Mouse (Mus musculus) gastrocnemius, postnatal 25 days (tissue): ENCODE results near the gene Tcp1. TPM values are rescaled to one million over a fixed set of nuclear protein-coding genes. Genes with fewer than 3 reads are reported as not detected.
"Not testable (repeated sequence)": the region's sequence is repeated elsewhere in the genome, so short reads cannot be mapped to it uniquely, and the experiment has no call there.

Experiments used
- DNase-seq: peaks from one replicate; pipeline ENCODE4 v3.0.0; 2022
- long read RNA-seq, 2 experiments: library from polyadenylated mRNA; stranded (forward); transcript quantifications; one replicate each; pipeline ENCODE4 v2.0.0; 2021
- total RNA-seq, 2 experiments: library from RNA; stranded (reverse); gene quantifications; 1 replicate in 1 of 2; 2 replicates in 1 of 2; pipeline ENCODE4 v1.2.3; 2021

Tcp1 gene
- 100 to 1,000 TPM; 159 to 178 TPM for total RNA-seq
- long read RNA-seq, experiment 1, transcript Tcp1-207 (3 exons, 614 nt): minor isoform, 5 of 199 reads
- long read RNA-seq, experiment 1, transcript Tcp1-209 (12 exons, 2,446 nt): major isoform, 127 of 199 reads
- long read RNA-seq, experiment 1, partial matches to known transcripts: 62 of 199 reads
- long read RNA-seq, experiment 1, other reads (novel, unspliced or antisense): 3 of 199 reads
- long read RNA-seq, experiment 2, transcript Tcp1-209 (12 exons, 2,446 nt): major isoform, 163 of 209 reads
- long read RNA-seq, experiment 2, partial matches to known transcripts: 38 of 209 reads
- long read RNA-seq, experiment 2, other reads (novel, unspliced or antisense): 4 of 209 reads

DNA sequence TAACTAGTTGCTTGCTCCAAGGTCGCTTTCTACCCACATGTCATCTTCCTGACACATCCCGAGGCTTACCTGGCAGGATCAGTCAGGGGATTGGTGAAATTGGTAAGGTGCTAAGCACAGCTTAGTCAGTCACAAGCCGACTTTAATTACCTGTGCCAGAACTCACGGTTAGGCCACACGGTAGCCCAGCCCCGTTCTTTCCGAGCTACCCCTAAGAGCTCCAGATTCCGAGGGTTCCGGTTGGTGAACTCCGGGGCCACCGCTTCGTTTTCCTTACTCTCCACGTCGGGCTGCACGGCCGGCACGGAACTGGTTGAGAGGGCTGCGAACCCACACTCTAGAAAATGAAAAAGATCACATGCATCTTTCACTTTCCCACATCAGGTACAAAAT, at the start of gene Tcp1:
Gene Tcp1, plus strand, starts transcription at position 214 of the 393 bp plus-strand sequence.
- DNase-seq: no peak

DNA sequence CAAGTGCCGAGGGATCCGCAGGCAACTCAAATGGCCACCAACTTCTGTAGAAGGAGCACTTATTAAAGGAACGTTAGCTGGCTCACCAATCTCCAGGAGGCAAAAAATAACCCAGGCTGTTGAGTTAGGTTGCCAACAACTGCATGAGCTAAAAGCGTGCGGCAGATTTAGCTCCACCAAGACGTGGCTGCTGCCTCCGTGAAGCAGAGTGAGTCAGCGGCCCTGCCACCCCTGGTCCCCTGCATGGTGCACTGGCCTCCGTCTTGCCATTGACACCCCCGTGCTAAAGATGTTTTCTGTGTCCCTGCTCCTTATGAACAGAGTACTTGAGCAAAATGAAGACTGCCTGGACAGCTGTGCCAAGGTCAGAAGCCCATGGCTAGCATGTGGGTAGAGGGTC, 48.6 kb upstream of the Tcp1 start:
- peak; percentile 36 for DNase-seq

DNA sequence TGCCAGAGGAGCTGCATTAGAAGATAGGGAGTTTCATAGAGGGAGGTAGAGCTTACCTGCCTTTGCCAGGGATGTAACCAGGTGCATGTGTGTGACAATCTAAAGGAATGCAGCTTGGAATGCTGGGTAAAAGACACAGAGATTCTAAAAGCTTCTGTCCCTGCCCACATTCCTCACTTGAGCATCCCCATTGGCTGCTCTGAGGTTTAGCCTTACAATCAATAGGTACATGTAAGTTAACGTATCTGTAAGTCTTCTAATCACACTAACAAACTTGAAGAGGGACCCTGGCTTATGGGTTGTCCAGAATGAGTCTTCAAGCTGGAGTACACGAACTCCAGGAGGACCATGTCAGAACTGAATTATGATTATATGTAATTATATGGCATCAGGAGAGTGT, 47.5 kb upstream of the Tcp1 start, which contains the start of gene Mas1:
Gene Mas1, minus strand, starts transcription at position 101 of the 400 bp plus-strand sequence.
- no peak for DNase-seq

DNA sequence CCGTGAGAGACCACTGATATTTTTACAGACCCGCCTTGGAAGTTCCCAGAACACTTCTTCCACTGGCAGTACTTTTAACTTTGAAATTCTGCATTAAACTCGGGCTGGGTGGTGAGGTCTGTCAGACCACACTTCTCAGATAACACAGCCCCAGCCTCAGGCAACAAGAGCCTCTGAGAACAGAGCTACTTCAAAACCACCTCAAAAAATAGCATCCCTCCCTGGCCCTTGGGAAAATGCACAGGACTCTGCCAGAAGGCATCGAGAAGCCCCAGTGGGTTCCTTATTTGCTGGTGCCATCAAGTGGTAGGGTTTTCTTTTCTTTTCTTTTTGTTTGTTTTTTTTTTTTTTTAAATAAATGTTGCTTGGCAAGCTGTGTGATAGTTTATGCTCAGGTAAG, 46.9 kb upstream of the Tcp1 start:
- DNase-seq: no peak

DNA sequence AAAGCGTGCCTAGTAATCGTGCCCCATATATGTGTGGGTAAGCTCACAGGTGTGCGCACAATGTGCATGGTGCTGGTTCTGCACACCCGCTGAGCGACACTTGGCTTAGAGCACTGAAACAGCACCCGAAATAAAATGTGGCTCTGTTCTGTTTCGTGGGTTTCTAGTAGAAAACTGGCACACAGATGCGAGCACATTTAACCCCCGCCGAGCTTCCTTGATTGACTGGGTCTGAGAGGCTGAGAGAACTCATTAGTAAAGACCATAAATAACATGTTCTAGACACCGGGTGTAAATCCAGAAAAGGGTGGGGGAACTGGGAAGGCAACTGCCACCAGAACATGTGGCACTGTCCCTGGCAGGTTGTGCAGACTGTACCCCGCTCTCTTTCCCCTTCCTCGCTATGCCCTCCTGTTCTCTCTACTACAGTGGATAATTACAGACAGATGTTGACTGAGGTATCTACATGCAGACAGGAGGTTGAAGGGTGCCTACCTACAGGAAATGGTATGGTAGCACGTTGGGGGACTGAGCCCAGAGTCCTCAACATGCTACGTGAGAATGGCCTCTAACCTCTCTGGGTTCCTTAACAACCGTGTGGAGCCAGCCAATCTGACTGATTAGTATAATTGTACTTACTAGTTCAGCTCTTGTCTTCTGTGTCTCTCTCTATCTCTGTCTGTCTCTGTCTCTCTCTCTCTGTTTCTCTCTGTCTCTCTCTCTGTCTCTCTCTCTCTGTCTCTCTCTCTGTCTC, 43.0 kb upstream of the Tcp1 start:
- DNase-seq: no peak

DNA sequence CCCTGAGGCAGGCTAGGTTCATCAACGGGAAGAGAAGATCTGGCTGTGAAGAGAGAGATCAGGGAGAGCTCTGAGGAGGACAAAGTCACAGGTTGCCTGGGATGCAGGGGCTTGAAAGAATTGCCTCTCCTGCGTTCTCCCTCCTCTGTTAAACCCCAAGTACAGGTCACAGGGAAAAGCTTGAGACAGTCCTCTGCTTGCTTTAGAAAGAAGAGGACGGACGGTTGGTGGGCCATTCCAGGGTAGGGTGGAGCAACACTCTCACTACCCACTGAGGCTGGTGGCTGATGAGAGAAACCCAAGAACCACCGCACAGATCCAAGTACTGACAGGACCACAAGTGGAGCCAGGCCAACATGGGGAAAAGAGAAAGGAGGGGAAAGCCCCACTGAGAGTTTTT, 39.8 kb upstream of the Tcp1 start, which contains the start of gene Mrgprh:
Gene Mrgprh, plus strand, starts transcription at position 301 of the 400 bp plus-strand sequence.
- DNase-seq: no peak

DNA sequence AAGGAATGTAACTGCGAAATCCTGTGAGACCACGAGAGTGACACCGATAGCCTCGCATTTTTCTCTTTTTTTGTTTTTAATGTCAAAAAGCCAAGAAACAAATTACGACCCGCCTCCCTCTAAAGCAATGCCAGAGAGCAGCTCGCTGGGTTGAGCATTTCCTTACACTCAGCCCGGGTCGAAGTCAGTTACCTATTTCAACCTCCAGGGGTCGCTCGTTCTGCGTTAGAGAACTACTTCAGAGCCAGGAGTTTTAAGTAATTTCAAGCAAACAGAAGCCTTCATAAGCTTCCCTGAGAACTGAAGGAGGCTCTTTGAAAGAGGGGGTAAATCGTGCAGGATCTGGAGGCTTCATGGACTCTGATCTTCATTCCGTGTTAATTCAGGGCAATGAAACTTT, 35.3 kb upstream of the Tcp1 start:
- peak; percentile 51 for DNase-seq

DNA sequence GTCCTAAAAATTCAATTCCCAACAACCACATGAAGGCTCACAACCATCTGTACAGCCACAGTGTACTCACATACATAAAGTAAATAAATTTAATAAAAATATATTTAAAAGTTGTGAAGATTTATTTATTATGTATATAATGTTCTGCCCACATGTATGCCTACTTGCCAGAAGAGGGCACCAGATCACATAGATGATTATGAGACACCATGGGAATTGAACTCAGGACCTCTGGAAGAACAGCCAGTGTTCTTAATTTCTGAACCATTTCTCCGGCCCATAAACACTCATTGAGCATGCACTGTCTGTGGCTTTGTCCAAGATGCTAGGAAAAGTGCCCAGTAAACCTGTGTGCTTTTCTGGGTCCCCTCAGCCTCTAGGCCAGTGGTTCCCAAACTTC, 34.3 kb upstream of the Tcp1 start:
- DNase-seq: no peak

DNA sequence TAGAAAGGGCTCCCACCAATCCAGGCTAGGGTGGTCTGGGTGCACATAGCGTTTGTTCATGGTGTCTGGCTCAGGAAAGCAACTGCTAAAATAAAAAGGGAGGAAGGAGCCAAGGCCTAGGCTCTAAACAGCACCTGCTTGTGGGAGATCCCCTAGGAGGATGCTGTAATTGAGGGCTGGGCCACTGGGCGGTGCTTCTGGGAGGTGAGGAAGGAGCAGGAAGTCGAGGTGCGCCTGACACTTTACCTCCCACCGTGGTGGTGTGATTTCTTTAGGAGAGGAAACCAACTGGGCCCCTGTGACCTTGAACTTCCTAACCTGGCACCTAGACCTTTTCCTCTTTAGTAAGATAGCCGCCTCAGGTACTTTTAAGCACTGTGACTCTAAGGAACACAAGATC, 28.9 kb upstream of the Tcp1 start:
- DNase-seq: no peak

DNA sequence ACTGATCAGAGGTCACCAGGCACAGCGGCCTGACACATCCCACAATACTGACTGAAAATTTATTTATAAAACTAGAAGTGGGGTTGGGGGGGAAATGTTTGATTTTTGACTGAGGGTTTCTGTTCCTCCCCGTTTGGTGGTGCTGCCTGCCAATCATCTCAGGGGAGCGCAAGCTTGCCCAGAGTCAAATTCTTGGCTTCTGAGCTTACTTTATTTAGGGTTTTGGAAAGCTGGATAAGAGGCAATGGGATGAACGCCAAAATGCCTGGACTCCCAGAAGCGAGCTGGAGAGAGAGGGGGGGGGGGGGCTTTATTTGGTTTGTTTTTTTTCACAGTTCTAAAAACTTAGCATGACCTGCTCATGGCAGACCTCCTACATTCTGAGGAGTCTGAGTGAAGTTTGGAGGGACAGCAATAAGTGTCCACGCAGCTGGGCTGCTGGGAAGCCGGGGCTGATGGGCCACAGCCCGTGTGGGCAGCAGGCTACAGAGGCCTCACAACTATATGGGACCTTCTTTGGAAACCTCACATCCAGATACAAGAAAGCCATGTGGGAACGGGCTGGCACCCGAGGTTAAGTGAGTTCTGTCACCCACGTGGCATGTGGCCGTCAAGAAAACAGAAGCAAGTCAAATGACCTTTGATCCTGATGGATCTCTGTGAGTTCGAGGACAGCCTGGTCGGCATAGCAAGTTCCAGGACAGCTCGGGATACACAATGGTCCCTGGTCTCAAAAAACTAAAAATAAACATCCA, 28.3 kb upstream of the Tcp1 start:
- DNase-seq: no peak

DNA sequence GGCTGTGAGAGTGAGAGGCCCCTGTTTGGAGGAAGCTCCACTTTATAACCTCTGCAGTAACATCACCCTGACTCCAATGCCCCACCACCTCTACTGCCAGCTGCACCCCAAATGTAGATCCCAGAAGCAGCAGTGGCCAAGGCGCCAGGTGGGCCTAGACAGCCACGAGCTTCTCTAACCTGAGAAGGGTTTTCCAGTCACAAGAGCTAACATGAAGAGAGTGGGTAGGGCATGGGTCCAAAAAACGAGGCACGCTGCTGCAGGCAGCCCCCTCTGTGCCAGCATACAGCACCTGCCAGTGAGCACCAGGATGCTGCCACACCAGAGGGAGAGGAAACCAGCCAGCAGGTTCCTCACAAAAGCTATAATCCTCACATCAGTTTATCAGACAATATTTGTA, 24.4 kb upstream of the Tcp1 start:
- DNase-seq: no peak

DNA sequence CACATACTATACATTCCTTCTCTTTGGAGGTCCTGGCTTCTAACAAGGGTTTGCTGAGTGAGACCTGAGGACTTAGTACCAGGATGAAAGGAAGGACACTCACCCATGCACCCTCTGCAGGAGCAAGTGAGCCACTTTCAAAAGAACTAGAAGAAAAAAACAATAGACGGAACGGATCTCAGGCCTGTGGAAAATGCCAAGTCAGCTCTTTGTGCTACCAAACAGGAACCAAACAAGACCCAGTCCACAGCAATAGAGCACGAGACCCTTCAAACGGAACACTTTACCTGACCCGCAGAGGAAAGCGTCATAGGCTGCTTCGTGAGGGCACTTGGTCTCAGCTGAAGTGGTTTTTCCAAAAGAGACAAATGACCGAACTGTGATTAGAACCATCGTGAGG, 23.5 kb upstream of the Tcp1 start:
- no peak for DNase-seq

DNA sequence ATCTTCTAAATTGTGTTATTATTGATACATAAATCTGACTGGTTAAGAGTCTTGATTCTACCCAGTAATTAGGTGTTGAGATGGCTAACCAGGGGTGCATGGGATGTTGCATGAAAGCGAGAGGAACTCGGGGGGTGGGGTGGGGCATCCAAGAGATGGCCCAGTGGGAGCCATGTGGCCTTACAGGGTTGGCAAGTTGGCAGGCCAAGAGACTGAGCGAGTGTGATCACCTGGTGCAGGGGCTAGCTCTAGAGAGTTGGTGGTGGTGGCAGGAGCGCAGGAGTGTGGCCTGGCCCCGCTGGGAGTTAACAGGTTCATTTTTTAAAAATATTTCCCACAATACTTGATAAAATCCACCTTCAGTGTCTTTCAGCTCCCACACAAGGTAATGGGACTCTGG, 17.8 kb upstream of the Tcp1 start:
- no peak for DNase-seq

DNA sequence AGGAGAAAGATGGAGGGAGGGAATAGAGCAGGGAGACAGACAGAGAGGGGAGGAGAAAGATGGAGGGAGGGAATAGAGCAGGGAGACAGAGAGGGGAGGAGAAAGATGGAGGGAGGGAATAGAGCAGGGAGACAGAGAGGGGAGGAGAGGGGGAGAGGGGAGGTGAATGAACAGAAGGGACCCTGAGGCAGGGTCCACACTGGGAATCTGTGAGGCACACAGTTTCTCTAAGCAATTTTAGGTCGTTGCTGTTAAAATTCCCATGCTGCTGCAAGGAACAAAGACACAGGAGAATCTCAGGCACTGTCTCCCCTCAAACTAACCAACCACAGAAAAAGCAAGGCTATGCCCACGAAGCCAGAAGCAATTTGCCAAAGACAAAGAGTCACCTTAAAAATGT, 16.9 kb upstream of the Tcp1 start:
- not testable (repeated sequence) for DNase-seq

DNA sequence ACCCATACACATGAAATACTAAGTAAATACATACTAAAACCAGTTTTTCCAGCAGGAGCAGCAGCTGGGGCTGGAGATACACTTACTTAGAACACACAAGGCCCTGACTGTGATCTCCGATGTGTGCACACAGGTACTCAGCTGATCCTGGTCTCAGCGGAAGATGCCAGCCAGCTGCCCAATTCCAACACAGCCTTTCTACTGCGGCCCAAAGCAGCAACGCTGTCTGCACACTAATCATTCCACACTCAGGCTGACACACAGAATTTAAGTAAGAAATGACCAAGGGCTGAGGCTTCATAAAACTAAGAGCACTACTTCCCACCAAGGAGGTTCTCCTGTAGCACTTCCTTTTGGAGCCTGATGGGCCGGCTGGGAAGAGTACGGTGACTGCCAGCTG, 13.2 kb upstream of the Tcp1 start:
- DNase-seq: no peak

DNA sequence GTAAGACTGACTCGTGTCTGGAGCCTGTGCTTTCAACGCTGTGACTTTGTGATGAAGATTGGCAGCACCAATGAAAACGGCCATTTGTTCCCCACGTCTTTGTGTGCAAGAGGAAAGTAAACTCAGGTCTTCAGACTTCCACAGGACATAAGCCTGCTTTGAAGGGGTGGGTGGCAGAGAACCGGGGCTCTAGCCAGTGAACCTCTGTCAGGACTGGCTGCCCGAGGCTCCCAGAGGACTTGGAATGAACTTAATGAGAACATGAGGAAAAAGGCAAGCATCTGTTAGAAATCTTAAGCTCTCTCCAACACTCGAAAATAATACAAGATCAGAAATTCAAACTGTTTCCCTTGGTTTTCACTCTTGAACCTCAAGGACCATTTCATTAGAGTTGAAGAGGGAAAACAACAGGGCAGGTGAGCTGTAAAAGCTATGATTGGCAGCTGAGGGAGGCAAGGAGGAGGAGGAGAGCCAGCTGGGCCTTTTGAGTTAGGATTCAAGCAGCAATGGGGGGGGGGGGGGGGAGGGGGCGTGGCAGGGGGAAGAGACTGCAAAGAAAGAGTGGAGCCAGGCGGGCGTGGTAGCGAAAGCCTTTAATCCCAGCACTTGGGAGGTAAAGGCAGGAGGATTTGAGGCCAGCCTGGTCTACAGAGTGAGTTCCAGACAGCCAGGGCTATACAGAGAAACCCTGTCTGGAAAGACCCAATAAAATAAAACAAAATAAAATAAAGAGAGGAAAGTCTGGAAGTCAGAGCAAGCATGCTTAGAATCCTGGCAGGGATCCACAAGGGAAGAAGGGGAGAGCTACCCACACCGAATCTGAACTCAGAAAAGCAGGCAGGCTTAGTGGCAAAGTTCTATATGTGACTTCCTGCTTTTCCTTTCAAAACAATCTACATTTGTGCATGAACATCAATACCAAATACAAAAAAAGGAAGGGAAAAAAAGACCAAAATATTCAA, 11.8 kb upstream of the Tcp1 start:
- no peak for DNase-seq

DNA sequence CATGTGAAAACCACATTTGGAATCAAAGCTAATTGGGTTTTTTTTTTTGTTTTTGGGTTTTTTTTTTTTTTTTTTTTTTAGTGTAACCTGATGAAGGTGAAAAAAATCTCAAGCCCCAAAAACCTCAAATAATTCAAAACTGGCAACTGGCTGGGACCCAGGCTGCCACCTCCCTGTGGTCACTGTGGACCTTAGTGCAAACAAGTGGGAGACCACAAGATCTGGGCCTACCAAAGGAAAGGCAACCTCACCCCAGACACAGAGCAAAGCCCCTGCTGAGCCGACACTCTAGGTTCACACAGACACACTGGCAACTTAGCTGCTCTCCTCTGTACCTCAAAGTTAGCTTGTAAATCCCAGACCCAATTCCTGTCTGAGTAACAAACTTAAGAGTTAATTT, 11.2 kb upstream of the Tcp1 start:
- no peak for DNase-seq

DNA sequence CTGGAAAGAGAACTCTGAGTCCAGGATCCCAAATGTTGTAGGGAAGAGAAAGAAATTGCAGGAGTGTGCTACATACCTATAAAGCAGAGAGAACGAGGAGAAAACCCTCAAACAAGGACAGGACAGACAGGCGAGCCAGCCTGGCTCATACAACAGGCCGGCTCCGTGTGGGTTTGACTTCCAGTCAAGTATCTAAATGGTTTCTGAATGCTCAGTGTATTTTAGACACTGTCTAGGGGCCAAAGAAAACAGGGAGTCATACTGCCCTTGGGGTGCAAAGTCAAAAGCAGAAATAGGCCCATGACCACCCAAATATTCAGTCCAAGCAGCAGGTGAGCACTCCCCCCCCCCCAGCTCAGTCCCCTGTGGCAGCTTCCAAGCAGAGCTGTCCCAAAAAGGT, 9.7 kb upstream of the Tcp1 start:
- no peak for DNase-seq

DNA sequence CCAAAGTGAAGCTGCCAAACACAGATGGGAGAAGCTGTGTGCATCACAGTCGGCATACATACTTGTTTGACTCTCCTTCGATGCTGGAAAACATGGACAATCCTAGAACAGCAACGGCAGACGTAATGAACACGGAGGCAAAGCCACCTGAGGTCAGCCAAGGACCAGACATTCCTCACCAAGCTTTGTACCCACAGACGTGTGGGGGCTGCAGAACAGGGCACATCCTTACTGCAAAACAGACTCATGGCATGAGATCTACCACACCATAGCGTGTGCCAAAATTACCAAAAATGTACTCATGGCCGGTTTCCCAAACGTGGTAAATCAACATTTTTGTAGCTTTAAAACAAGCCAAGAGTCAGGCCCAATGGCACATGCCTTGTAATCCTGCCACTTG, 9.1 kb upstream of the Tcp1 start:
- no peak for DNase-seq

DNA sequence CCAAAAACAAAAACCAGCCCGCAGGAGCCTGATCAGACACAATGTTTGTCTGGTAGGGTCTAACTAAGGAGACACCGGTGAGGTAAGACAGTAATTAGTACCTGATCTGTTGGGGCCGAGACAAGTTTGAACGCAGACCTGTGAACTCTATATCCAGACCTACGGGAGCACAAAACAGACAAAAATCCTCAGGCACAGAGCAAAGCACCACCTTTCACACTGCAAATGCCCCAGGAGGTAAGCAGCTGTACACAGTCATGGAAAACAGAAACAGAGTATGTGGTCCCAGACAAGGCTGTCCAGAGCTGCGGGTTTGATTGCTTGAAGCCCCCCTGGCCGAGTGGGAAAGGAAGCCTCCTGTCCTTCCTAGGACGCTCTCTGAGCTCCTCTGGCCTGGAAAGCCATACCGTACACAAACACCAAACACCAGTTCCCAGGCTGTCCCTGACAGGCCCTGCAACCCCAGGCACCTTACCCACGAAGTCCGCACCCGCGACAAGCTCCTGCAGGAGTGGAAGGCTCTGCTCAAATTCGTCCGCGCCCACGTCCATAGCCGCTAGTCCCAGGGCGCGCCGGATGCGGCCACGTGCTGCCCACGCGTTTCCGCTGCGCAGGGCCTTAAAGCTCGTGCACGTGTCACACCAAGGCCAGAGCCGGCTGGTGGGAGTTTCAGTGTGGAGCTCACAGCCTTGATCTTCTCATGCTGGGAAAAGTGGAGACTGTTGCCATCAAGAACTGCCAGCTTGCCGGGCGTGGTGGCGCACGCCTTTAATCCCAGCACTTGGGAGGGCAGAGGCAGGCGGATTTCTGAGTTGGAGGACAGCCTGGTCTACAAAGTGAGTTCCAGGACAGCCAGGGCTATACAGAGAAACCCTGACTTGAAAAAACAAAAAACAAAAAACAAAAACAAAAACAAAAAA, 5.9 kb upstream of the Tcp1 start, which contains the start of gene Pnldc1:
Gene Pnldc1, minus strand, starts transcription at position 870 of the 920 bp plus-strand sequence.
- no peak for DNase-seq

DNA sequence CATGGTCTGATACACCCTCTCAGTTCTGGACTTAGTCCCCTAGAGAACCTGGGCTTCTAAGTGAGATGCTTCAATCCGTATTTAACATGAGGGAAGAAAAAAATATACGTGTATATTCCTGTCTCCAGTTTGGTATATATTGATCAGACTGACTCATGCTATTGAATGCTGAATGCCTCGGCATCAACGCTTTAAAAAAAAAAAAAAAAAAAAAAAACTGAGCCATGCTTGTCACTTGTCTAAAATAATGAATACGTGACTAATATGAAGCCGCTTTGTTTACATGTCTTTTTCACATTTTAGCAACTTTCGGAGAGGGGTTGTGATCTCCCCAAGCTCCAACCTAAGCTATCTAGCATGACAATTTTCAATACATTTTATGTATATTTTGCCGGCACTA, 5.1 kb upstream of the Tcp1 start:
- no peak for DNase-seq
